Mouse (Mus musculus) stomach, postnatal 0 days (tissue): Measurements from ENCODE around the gene Ttc12. TPM values are rescaled to one million over a fixed set of nuclear protein-coding genes. Genes with fewer than 3 reads are reported as not detected.

ENCODE experiments used
- ATAC-seq: fragments of 200-750 bp; cut with Nextera tagmentation; 2 replicates; pipeline ENCODE4 v1.8.0; 2017; ENCODE audit not compliant: low FRiP score, low TSS enrichment
- DNase-seq: peaks from one replicate; pipeline ENCODE4 v3.0.0-alpha.2; 2016; ENCODE audit warnings: low spot score
- H3K27ac ChIP-seq: fragments of 300-500 bp; sonication (generic); replicated peaks from 2 replicates; pipeline ENCODE4 v1.5.1; 2014; ENCODE audit warnings: mild to moderate bottlenecking, control low read depth
- H3K27me3 ChIP-seq: fragments of 300-500 bp; sonication (generic); 2 replicates; pipeline ENCODE4 v1.6.1; 2014; ENCODE audit warnings: low read length; ENCODE audit not compliant: control insufficient read depth, insufficient read depth
- H3K36me3 ChIP-seq: fragments of 300-500 bp; sonication (generic); 2 replicates; pipeline ENCODE4 v1.6.1; 2014; ENCODE audit warnings: low read length, mixed read lengths; ENCODE audit not compliant: control insufficient read depth, insufficient read depth
- H3K4me1 ChIP-seq: fragments of 300-500 bp; sonication (generic); replicated peaks from 2 replicates; pipeline ENCODE4 v1.6.1; 2014; ENCODE audit warnings: antibody characterized with exemption; ENCODE audit not compliant: control insufficient read depth, insufficient read depth
- H3K4me2 ChIP-seq: fragments of 300-500 bp; sonication (generic); replicated peaks from 2 replicates; pipeline ENCODE4 v1.6.1; 2014; ENCODE audit warnings: low read depth, mild to moderate bottlenecking, control low read depth, moderate library complexity
- H3K4me3 ChIP-seq: fragments of 300-500 bp; sonication (generic); 2 replicates; pipeline ENCODE4 v1.5.1; 2014; ENCODE audit warnings: low read depth, low read length, control low read depth
- H3K9ac ChIP-seq: fragments of 300-500 bp; sonication (generic); 2 replicates; pipeline ENCODE4 v1.6.1; 2014; ENCODE audit warnings: mild to moderate bottlenecking, low read length, control low read depth, mixed read lengths
- H3K9me3 ChIP-seq: fragments of 300-500 bp; sonication (generic); 2 replicates; pipeline ENCODE4 v1.6.1; 2016; ENCODE audit warnings: low read length; ENCODE audit not compliant: control insufficient read depth
- CTCF ChIP-seq: IDR thresholded peaks from 2 replicates; pipeline ENCODE4 v1.5.1; 2016; ENCODE audit warnings: antibody characterized with exemption, low read depth, mild to moderate bottlenecking, moderate library complexity
- EP300 ChIP-seq: optimal IDR thresholded peaks from 2 replicates; pipeline ENCODE3; 2016; ENCODE audit warnings: antibody characterized with exemption
- WGBS: fragments of 180-500 bp; shearing (Covaris S2); extraction: QIAGEN DNeasy Blood & Tissue Kit; methylation state at CpG from one replicate; pipeline ENCODE4 v1.1.7; 2014; 5-methylcytosine and 5-hydroxymethylcytosine counted together
- polyA plus RNA-seq: library from polyadenylated mRNA; unstranded; fragments of >200 nt; fragmentation: Nextera tagmentation; extraction: Ambion mirVana; gene quantifications from 2 replicates; pipeline ENCODE4 v1.2.1, GENCODE M21; 2015

Ttc12 gene
- polyA plus RNA-seq, 1 experiment from 2014 or later, result 0.86 TPM

DNA sequence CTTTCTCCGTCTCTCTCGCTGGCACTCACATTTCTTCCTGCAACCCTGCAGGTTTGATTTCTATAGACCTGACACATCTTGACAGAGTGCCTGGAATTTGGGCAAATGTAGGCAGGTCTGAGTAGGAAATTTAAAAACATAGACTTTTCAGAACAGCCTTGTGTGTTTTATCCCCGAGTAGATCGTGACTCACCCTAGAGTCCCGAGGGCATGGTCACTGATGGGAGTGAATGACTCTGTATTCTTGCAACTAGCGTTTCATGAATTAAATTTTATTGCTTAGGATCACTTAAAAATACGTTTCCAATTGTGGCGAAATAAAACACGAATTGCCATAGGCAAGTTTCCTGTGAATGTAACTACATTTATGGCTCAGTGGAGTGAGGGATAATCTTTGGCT is 37.9 kb upstream of the Ttc12 start:
- WGBS, result 73% methylated on average over 9 of the region's 9 CpGs
- Histone ChIP-seq H3K9me3 (no peaks in the 10 kb centered on the region), H3K9ac (no peak overlapping the region), H3K27me3 (no peaks in the 10 kb centered on the region), H3K36me3 (no peaks in the 10 kb centered on the region; the same call in 1 of the 2 replicates), H3K27ac (no peak overlapping the region), H3K4me1 (no peaks in the 10 kb centered on the region), H3K4me2 (no peak overlapping the region), H3K4me3 (no peak overlapping the region)
- ATAC-seq, result no peak
- DNase-seq, result no peak
- TF ChIP-seq EP300 (no peak), CTCF (no peak)

DNA sequence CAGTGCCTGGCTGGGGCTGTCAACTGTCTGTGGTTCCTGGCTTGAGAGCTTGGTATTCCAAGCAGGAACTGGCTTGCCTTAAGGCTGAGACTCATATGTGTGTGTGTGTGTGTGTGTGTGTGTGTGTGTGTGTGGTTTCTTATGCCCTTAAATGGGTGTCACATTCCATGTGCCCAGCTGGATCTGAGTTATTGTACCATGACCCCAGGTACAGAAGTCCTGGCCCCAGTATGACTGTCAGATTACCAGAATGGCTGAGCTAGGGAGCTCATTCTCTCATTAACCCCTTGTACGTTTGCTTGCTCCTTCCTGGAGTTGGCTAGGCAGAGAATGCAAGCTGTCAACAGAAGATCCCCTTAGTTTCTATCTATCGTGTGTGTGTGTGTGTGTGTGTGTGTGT is 28.3 kb upstream of the Ttc12 start:
- 78% methylated on average over 2 of the region's 2 CpGs for WGBS
- Histone ChIP-seq H3K27me3 (no peaks in the 10 kb centered on the region), H3K36me3 (no peaks in the 10 kb centered on the region), H3K27ac (no peak overlapping the region), H3K9ac (no peak overlapping the region), H3K4me2 (no peak overlapping the region), H3K4me1 (no peaks in the 10 kb centered on the region), H3K4me3 (no peak overlapping the region), H3K9me3 (no peaks in the 10 kb centered on the region)
- no peak for ATAC-seq
- TF ChIP-seq EP300 (no peak), CTCF (no peak)
- DNase-seq, result no peak

GRCm38 (mm10) chr9:49510666-49511065 is 24.6 kb upstream of the Ttc12 start:
- H3K9me3 ChIP-seq, result no peaks in the 10 kb centered on the region
- no peak for DNase-seq
- no peak for TF ChIP-seq CTCF
- no peak for TF ChIP-seq EP300

DNA sequence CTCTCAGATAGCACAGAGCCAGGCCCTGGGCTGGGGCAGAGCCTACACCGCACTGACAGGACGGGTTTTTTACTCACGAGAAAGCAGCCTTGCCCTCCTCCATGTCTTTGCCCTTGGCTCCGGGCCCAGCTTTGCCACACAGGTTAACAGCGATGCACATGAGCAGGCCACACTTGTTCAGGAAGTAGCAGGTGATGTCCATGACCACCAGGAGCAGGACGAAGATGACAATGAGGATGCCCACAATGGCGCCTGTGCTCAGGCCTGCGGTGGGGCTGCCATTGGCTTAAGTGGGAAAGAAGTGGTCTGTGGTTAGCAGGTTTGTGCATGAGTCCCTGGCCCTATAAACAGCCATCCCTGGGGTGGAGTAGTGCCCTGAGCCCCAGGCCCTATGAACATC is 23.6 kb upstream of the Ttc12 start:
- TF ChIP-seq CTCF (no peak), EP300 (no peak)

More at GRCm38 (mm10) chr9:49510666-49511065, 24.6 kb upstream of the Ttc12 start:
- H3K27me3 ChIP-seq, result no peaks in the 10 kb centered on the region
- 92% methylated on average over 4 of the region's 4 CpGs for WGBS
- no peak for ATAC-seq
- no peaks in the 10 kb centered on the region for H3K4me1 ChIP-seq
- H3K9ac ChIP-seq, result no peak overlapping the region
- H3K36me3 ChIP-seq, result no peaks in the 10 kb centered on the region
- no peak overlapping the region for H3K4me3 ChIP-seq
- H3K4me2 ChIP-seq, result no peak overlapping the region
- H3K27ac ChIP-seq, result no peak overlapping the region

GRCm38 (mm10) chr9:49509094-49509493 is 23.1 kb upstream of the Ttc12 start:
- no peak for DNase-seq
- H3K9ac ChIP-seq, result no peak overlapping the region
- WGBS, result 96% methylated on average over 3 of the region's 3 CpGs
- no peak for ATAC-seq
- no peaks in the 10 kb centered on the region for H3K4me1 ChIP-seq
- no peak overlapping the region for H3K4me3 ChIP-seq
- no peak for TF ChIP-seq EP300
- no peak for TF ChIP-seq CTCF
- no peaks in the 10 kb centered on the region for H3K27me3 ChIP-seq
- no peak overlapping the region for H3K4me2 ChIP-seq
- no peaks in the 10 kb centered on the region for H3K9me3 ChIP-seq
- no peaks in the 10 kb centered on the region for H3K36me3 ChIP-seq
- H3K27ac ChIP-seq, result no peak overlapping the region

More for the DNA sequence above, 23.6 kb upstream of the Ttc12 start:
- no peak overlapping the region for H3K4me3 ChIP-seq
- no peaks in the 10 kb centered on the region for H3K27me3 ChIP-seq
- H3K4me1 ChIP-seq, result no peaks in the 10 kb centered on the region
- no peak overlapping the region for H3K27ac ChIP-seq
- no peaks in the 10 kb centered on the region for H3K9me3 ChIP-seq
- DNase-seq (no peak), ATAC-seq (no peak)
- H3K4me2 ChIP-seq, result no peak overlapping the region
- WGBS, result 93% methylated on average over 8 of the region's 8 CpGs
- no peaks in the 10 kb centered on the region for H3K36me3 ChIP-seq
- no peak overlapping the region for H3K9ac ChIP-seq

DNA sequence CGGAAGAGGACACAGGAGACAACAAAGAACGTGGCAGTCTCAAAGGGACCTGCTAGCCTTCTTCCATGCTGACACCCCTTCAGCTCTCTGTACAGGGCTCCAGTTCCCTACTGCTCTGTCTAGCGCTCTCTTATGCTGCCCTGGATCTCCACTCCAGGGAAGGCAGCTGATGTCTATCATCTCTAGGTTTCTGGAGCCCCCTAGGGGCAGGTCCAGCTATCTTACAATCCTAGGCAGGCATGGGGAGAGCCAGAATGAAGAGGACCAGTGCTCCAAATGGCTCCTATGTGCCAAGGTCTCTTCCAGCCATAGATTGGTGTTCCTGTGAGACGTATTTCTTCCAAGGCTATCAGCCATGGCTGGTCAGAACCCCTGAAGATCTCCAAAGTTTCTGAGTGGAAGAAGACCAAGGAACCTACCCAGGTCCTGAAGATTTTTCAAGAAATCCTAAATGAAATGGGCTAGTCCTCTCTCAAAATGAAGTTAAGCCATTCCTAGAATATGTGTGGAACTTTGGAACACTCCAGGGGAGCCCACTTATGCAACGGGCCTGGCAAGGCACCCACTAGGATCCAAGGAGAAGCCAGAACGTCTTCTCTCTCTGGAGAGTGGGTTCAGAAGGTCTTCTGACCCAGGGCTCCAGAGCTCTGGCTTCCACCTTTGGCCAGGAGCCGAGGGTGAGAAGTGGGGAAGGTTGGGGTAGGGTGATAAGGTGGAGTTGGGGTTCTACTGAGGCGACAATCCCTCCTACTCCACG is 22.0 kb upstream of the Ttc12 start:
- no peak overlapping the region for H3K9ac ChIP-seq
- TF ChIP-seq EP300 (no peak), CTCF (peak; percentile 39)
- no peaks in the 10 kb centered on the region for H3K36me3 ChIP-seq
- DNase-seq (no peak), ATAC-seq (no peak)
- 80% methylated on average over 9 of the region's 9 CpGs for WGBS
- H3K27me3 ChIP-seq, result no peaks in the 10 kb centered on the region
- no peaks in the 10 kb centered on the region for H3K9me3 ChIP-seq
- H3K4me2 ChIP-seq, result no peak overlapping the region
- H3K4me1 ChIP-seq, result no peaks in the 10 kb centered on the region
- no peak overlapping the region for H3K4me3 ChIP-seq
- H3K27ac ChIP-seq, result no peak overlapping the region
